Mouse (Mus musculus) embryonic fibroblast, embryonic 13.5 days (primary cell): ENCODE measurements at regions not wholly inside any gene's neighbourhood (a gene's known extent, or its start where the extent isn't known, plus 50 kb on each side); places are given as distances from the start of the nearest gene placed in this dataset.
A peak's percentile ranks its signal among the peaks of the same experiment; 100 is the strongest.

ENCODE experiments used
- H3K27ac ChIP-seq: 2 replicates; pipeline ENCODE4 v1.5.1; 2012; ENCODE audit warnings: low read length, control low read depth, inconsistent platforms; ENCODE audit not compliant: insufficient read depth
- H3K4me1 ChIP-seq: 2 replicates; pipeline ENCODE4 v1.6.1; 2011; ENCODE audit warnings: low read length; ENCODE audit not compliant: control insufficient read depth, insufficient read depth
- H3K4me3 ChIP-seq: 2 replicates; pipeline ENCODE4 v1.5.1; 2011; ENCODE audit warnings: mild to moderate bottlenecking, control low read depth, low read length; ENCODE audit not compliant: insufficient read depth
- CTCF ChIP-seq: IDR thresholded peaks from 2 replicates; pipeline ENCODE4 v1.5.1; 2011; ENCODE audit warnings: mild to moderate bottlenecking, control low read depth, low read length, moderate library complexity, borderline replicate concordance; ENCODE audit not compliant: insufficient read depth
- POLR2A ChIP-seq: IDR thresholded peaks from 2 replicates; pipeline ENCODE4 v1.6.1; 2011; ENCODE audit warnings: low read depth, mild to moderate bottlenecking, control low read depth, low read length, moderate library complexity

DNA sequence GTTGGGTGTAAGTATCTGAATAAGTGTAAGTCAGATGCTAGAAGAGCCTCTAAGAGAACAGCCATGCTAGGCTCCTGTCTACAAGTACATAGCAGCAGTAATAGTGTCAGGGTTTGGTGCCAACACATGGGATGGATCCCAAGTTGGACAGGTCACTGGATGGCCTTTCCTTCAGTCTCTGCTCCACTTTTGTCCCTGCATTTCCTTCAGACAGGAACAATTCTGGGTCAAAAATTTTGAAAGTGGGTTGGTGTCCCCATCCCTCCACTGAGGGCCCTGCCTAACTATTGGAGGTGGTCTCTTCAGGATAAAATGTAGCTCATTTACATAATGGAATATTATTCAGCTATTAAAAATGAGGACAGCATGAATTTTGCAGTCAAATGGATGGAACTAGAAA is 122.7 kb upstream of the Sox2 start:
- no peak overlapping the region for H3K27ac ChIP-seq
- H3K4me1 ChIP-seq, result no peaks in the 10 kb centered on the region
- TF ChIP-seq POLR2A (no peak), CTCF (no peak)
- H3K4me3 ChIP-seq, result no peak overlapping the region

DNA sequence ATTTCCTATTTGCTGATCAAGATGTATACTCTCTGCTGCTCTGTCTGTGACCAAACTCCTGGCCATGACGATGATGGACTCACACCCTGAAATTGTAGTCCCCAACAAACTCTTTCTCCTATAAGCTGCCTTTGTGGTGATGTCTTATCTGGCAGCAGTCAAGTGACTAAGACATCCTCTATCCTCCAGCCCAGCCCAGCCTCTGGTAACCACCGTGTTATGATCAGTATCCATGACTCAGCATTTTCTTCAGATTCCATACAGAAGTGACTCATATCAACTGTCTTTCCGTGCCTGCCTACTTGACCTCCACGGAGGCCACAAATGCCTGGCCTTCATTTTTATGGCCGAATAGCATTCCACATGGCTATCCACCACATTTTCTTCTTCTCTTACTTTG is 124.5 kb upstream of the Sox2 start:
- no peaks in the 10 kb centered on the region for H3K4me1 ChIP-seq
- H3K4me3 ChIP-seq, result no peak overlapping the region
- TF ChIP-seq POLR2A, result no peak
- TF ChIP-seq CTCF, result no peak
- H3K27ac ChIP-seq, result no peak overlapping the region

DNA sequence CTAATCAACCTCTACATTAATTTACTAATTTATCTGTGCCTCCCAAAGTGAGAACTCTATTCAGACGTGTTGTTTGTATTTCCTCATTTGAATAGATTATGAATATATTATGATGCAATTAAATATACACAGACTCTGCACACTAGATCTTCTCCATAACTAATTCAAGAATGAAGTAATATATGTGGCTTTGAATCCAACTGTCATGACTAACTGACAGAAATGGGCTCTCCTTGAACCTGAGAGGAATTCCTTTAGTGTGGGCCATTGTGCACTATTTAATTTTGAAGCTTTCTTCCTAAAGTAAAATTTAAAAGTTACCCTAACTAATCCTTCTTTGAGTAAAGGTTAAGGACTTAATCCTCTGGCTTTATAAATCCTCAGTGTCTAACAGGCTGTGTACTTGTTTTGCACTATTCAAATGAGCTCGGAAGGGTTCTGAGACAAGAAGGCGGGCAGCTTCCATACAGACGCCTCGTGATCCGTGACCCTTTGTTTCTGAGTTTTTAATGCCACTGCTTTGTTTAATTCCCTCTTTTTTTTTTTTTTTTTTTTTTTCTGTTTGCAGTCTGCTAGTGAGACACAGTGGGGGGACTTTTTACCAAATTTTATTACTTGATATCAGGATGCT is 128.0 kb upstream of the Sox2 start:
- H3K27ac ChIP-seq, result no peak overlapping the region
- TF ChIP-seq POLR2A, result no peak
- TF ChIP-seq CTCF, result no peak
- no peaks in the 10 kb centered on the region for H3K4me1 ChIP-seq
- no peak overlapping the region for H3K4me3 ChIP-seq

DNA sequence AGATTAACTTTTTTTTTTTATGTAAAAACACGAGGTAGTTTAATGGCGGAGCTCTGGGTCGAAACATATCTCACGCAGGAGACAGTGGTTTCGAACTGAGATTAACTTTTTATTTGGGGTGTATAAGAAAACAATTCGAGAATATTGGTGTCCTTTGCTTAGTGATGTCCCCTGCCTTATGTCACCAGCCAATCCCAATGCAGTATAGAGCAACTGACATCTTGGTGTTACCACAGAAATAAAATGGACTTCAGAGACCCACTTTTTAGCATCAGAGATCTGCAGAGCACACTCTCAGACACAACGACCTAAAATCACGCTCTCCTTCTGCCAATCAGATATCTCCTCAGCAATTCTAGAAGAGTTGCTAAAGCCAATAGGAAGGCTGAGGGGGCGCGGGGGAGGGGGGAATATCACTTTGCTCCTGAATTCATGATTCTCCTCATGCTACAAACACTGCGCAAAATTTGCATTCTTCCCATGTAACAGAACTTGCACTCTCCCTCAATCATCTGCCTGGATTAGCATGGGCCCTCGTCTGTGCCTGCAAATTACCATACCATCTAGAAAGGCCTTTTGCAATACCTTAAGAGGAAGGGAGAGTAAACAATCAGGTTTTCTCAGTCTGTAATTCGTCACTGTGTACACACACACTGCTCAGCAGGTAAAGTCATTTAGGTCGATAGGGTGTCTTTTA is 128.7 kb upstream of the Sox2 start:
- Histone ChIP-seq H3K4me1 (no peaks in the 10 kb centered on the region), H3K4me3 (no peak overlapping the region), H3K27ac (no peak overlapping the region)
- TF ChIP-seq CTCF (no peak), POLR2A (no peak)

DNA sequence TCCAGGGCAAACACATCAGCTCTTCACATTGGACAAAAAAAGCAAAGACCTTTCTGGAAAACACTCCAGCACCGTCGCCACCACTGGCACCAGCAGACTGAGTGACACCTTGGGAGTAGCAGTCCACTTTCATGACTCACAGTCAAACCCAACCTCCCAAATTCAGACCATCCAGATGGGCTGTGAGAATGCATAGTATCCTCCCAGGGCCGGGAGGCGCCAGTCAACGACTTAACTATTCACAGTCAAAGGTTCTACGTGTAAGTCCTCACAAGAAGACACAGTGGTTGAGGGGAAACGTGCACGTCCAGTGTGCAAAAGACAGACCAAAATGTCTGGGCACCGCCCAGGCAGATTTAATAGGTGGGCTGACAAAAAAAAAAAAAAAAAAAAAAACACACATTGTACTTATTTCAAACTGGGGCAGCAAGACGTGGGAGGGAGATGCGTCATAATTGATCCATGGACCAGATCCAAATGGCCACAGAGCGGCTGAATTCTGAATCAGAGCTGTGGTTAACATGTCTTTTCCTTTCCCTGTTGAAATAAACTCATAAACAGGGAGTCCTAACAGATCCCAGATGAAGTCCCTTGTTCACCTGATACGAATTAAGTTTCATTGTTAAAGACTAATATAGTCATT is 137.6 kb upstream of the Sox2 start:
- Histone ChIP-seq H3K4me3 (no peak overlapping the region), H3K27ac (peak overlapping the region; percentile 30; the same call in 1 of the 2 replicates), H3K4me1 (peaks cover 3% of the 10 kb centered on the region; the same call in 1 of the 2 replicates)
- TF ChIP-seq POLR2A (no peak), CTCF (no peak)

DNA sequence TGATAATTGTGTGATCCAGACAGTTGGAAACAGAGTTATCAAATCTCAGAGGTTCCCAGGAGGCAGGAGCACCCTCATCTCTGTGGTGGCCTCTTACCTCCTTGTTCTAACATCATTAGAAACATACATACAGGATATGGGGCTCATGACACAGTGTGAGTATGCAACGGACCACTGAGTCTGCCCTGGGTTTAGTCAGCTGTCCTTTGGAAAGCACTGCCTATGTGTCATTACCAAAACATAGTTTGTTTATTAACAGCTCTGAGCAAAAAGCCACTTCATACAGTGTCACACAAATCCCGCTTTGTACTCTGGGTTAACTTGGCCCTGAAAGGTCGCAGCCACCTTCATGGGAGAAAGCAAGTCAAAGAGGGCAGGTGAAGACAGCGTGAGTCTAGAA is 139.5 kb upstream of the Sox2 start:
- Histone ChIP-seq H3K27ac (no peak overlapping the region), H3K4me1 (peaks cover 3% of the 10 kb centered on the region; the same call in 1 of the 2 replicates), H3K4me3 (no peak overlapping the region)
- no peak for TF ChIP-seq CTCF
- no peak for TF ChIP-seq POLR2A

DNA sequence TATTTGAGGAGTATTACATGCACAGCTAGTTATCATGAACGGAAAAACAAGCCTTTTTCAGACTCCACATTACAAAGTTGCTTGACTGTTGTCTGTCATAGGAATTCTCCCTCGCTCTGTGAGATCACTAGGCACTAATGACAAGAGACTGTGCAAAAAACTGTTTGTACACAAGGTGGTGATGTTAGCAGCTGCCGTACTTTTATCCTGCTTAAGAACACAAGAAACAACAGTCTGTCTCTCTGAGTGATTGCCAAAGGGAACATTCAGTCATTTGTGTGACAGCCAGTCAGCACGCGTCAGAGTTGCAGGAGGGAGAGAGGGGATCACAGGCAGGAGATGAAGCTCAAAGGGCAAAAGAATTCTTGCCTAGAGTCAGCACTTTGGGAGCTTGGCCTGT is 141.0 kb upstream of the Sox2 start:
- no peak overlapping the region for H3K4me3 ChIP-seq
- TF ChIP-seq POLR2A (no peak), CTCF (no peak)
- H3K27ac ChIP-seq, result no peak overlapping the region
- peaks cover 3% of the 10 kb centered on the region; the same call in 1 of the 2 replicates for H3K4me1 ChIP-seq

DNA sequence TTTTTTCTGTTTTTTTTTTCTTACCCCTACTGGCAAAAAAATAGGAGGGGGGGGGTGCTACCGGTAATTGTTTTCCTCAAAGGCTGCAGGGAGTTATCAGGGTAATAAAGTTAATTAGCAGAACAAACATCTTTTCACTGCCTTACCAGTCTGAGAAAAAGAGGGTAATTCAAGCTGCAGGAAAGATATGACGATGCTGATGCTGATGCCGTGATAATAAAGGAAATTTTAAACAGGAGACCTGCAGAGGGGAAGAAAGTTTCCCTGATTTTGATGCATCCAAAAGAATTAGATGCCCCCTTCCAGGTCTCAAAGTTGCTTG is 145.7 kb upstream of the Sox2 start:
- Histone ChIP-seq H3K4me3 (no peak overlapping the region), H3K4me1 (no peaks in the 10 kb centered on the region), H3K27ac (no peak overlapping the region)
- TF ChIP-seq POLR2A, result no peak
- no peak for TF ChIP-seq CTCF

DNA sequence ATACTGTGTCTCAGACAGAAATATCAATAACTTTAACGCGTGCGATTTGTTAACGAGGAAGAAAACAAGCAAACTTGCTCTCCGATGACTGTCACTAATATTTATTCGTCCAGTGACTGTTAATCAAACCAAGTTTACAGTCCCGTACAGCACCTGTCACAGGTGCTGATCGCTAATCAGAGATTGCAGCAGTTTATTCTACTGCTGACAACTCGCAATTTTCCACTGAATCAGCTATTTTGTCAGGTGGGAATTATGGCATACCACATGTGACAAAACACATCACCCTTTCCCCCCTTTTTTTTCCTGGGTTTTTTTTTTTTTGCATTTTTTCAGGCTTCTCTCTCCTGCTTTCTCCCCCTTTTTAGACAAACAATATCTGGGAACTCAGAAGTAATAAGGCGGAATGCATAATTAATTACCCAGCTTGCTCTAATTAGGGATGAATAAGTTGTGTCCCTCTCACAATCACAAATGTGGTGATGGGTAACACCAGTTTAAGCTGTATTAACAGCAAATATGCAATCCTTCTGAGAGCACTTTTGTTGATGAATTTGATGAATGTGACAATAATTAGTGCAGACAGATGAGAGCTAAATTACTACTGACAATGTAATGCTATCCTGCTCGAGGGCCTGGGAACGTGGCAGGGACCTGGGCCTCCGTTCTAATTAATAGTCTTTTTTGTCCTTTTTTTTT is 146.2 kb upstream of the Sox2 start:
- Histone ChIP-seq H3K4me3 (no peak overlapping the region), H3K27ac (no peak overlapping the region), H3K4me1 (no peaks in the 10 kb centered on the region)
- TF ChIP-seq CTCF, result no peak
- no peak for TF ChIP-seq POLR2A

DNA sequence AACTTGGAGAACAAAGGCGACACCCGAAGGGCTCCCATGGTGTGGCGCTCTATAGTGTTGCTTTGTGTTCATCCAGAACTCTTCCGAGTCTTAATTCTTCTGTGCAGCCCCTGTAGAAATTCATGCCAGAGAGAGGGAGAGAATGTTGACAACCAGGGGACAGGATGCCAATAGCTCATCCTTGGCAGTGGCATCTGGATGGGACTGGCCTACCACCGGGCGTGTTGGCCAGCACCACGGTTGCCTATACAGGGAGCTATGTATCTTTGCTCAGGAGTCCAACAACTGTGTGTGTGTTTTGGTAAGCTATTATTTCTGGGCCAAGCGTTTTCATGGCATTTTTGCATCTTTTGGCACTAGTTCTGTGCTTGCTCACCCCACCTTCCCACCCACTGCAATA is 153.4 kb upstream of the Sox2 start:
- Histone ChIP-seq H3K27ac (no peak overlapping the region), H3K4me3 (no peak overlapping the region), H3K4me1 (no peaks in the 10 kb centered on the region)
- TF ChIP-seq CTCF, result no peak
- TF ChIP-seq POLR2A, result no peak
